25 mouse cellular contexts compared by ENCODE assay signal in the genomic region with DNA sequence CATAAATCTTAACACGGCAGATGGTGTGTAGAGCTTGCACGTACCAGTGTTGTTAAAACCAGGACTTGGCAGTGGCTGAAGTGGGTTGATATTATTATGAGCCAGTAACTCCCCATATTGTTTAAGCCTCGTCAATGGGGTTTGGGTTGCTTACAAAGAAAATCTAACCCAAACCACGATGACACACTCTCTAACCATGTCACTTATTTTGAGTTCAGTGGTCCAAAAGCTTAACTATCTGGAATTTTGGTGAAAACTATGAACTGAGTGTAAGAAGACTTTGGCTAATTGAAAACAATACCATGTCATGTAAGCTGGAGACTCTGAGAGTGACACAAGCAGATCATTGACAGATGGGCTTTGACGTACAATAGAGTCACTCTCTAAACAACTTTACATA.
"Had no signal": no experiment of that assay in that cellular context is flagged by ENCODE, and none has a peak within 500 bp of the region (broad histone marks: within the 10 kb centered on the region; RNA-seq: fewer than 3 reads in every experiment).

No protein-coding gene starts in this region.

- H3K27ac ChIP-seq: heart, embryonic 13.5 days; heart, embryonic 15.5 days; hindbrain, embryonic 13.5 days; hindbrain, embryonic 15.5 days; hindbrain, postnatal 0 days; kidney, embryonic 15.5 days; kidney, postnatal 0 days; layer of hippocampus, adult 2 months; left cerebral cortex, adult 2 months; limb, embryonic 10.5 days; limb, embryonic 12.5 days; liver, embryonic 13.5 days; liver, embryonic 15.5 days had no signal

- H3K4me3 ChIP-seq: heart, adult 2 months; heart, embryonic 13.5 days; heart, embryonic 15.5 days; hindbrain, embryonic 13.5 days; hindbrain, embryonic 15.5 days; kidney, embryonic 15.5 days; layer of hippocampus, adult 2 months; left cerebral cortex, adult 2 months; limb, embryonic 10.5 days; limb, embryonic 12.5 days; liver, embryonic 13.5 days; liver, embryonic 15.5 days had no signal

- DNase-seq: gastrocnemius, postnatal 14 days; gastrocnemius, postnatal 36 days; heart, adult 11 months; heart, adult 2 months; heart, postnatal 14 days; heart, postnatal 36 days; kidney, adult 11 months; kidney, adult 2 months; kidney, adult 9 months; kidney, postnatal 14 days; kidney, postnatal 36 days; liver; liver, embryonic 13.5 days had no signal

- H3K9me3 ChIP-seq: heart, embryonic 13.5 days; heart, embryonic 15.5 days; hindbrain, embryonic 13.5 days; hindbrain, embryonic 15.5 days; kidney, embryonic 15.5 days; limb, embryonic 10.5 days; limb, embryonic 12.5 days; liver, embryonic 13.5 days; liver, embryonic 15.5 days had no signal

- H3K36me3 ChIP-seq: heart, embryonic 13.5 days; heart, embryonic 15.5 days; hindbrain, embryonic 13.5 days; hindbrain, embryonic 15.5 days; kidney, embryonic 15.5 days; limb, embryonic 10.5 days; limb, embryonic 12.5 days; liver, embryonic 13.5 days; liver, embryonic 15.5 days had no signal

- H3K4me1 ChIP-seq: hindbrain, embryonic 13.5 days; hindbrain, embryonic 15.5 days; limb, embryonic 10.5 days; limb, embryonic 12.5 days; liver, embryonic 13.5 days; liver, embryonic 15.5 days had no signal

- H3K27me3 ChIP-seq: heart, embryonic 13.5 days; heart, embryonic 15.5 days; hindbrain, embryonic 13.5 days; hindbrain, embryonic 15.5 days; kidney, embryonic 15.5 days; limb, embryonic 12.5 days; liver, embryonic 13.5 days; liver, embryonic 15.5 days had no signal
